Mouse (Mus musculus): ENCODE results near the gene Fbxo6. TPM values are rescaled to one million over a fixed set of nuclear protein-coding genes. Genes with fewer than 3 reads are reported as not detected.
A peak's percentile ranks its signal among the peaks of the same experiment; 100 is the strongest.

Gene Fbxo6
- polyA plus RNA-seq, 1 experiment from 2014 or later = 31.9 TPM

- H3K79me2 ChIP-seq (ENCODE audit: inconsistent target) = no peaks in the 10 kb centered on the region
- H3K4me3 ChIP-seq (ENCODE audit: inconsistent target) = no peak overlapping the region
- WGBS (ENCODE audit: missing documents) = 16% methylated on average over 15 of the region's 15 CpGs
- no peaks in the 10 kb centered on the region for H3K36me3 ChIP-seq (ENCODE audit: inconsistent target)
- H3K27ac ChIP-seq = no peak overlapping the region
Measured at GRCm38 (mm10) chr4:148169586-148169985, 17.6 kb upstream of the Fbxo6 start.

GRCm38 (mm10) chr4:148168287-148168686, 16.3 kb upstream of the Fbxo6 start:
- 17% methylated on average over 7 of the region's 7 CpGs for WGBS (ENCODE audit: missing documents)
- no peaks in the 10 kb centered on the region for H3K79me2 ChIP-seq (ENCODE audit: inconsistent target)
- no peaks in the 10 kb centered on the region for H3K36me3 ChIP-seq (ENCODE audit: inconsistent target)
- H3K4me3 ChIP-seq (ENCODE audit: inconsistent target) = no peak overlapping the region
- no peak overlapping the region for H3K27ac ChIP-seq

GRCm38 (mm10) chr4:148166986-148167385, 15.0 kb upstream of the Fbxo6 start:
- no peaks in the 10 kb centered on the region for H3K79me2 ChIP-seq (ENCODE audit: inconsistent target)
- WGBS (ENCODE audit: missing documents) = 17% methylated on average over 2 of the region's 4 CpGs
- no peak overlapping the region for H3K27ac ChIP-seq
- no peak overlapping the region for H3K4me3 ChIP-seq (ENCODE audit: inconsistent target)
- no peaks in the 10 kb centered on the region for H3K36me3 ChIP-seq (ENCODE audit: inconsistent target)

- WGBS (ENCODE audit: missing documents) = 24% methylated on average over 10 of the region's 10 CpGs
- no peak overlapping the region for H3K4me3 ChIP-seq (ENCODE audit: inconsistent target)
- no peak overlapping the region for H3K27ac ChIP-seq
- H3K79me2 ChIP-seq (ENCODE audit: inconsistent target) = no peaks in the 10 kb centered on the region
- no peaks in the 10 kb centered on the region for H3K36me3 ChIP-seq (ENCODE audit: inconsistent target)
Measured at GRCm38 (mm10) chr4:148166431-148166830, 14.5 kb upstream of the Fbxo6 start.

- H3K27ac ChIP-seq = no peak overlapping the region
- no peak overlapping the region for H3K4me3 ChIP-seq (ENCODE audit: inconsistent target)
- WGBS (ENCODE audit: missing documents) = 18% methylated on average over 17 of the region's 17 CpGs
- H3K79me2 ChIP-seq (ENCODE audit: inconsistent target) = no peaks in the 10 kb centered on the region
- no peaks in the 10 kb centered on the region for H3K36me3 ChIP-seq (ENCODE audit: inconsistent target)
Measured at GRCm38 (mm10) chr4:148165551-148165950, 13.6 kb upstream of the Fbxo6 start.

GRCm38 (mm10) chr4:148164461-148164860, 12.5 kb upstream of the Fbxo6 start:
- 4% methylated on average over 16 of the region's 16 CpGs for WGBS (ENCODE audit: missing documents)
- Histone ChIP-seq H3K27ac (no peak overlapping the region), H3K4me3 (ENCODE audit: inconsistent target) (no peak overlapping the region), H3K79me2 (ENCODE audit: inconsistent target) (no peaks in the 10 kb centered on the region), H3K36me3 (ENCODE audit: inconsistent target) (no peaks in the 10 kb centered on the region)

- H3K79me2 ChIP-seq (ENCODE audit: inconsistent target) = no peaks in the 10 kb centered on the region
- 2% methylated on average over 29 of the region's 29 CpGs for WGBS (ENCODE audit: missing documents)
- no peak overlapping the region for H3K4me3 ChIP-seq (ENCODE audit: inconsistent target)
- H3K36me3 ChIP-seq (ENCODE audit: inconsistent target) = no peaks in the 10 kb centered on the region
- no peak overlapping the region for H3K27ac ChIP-seq
Measured at GRCm38 (mm10) chr4:148164002-148164439, 12.1 kb upstream of the Fbxo6 start.

GRCm38 (mm10) chr4:148160436-148161390, 8.8 kb upstream of the Fbxo6 start, which contains the start of the genes Fbxo44 and Fbxo2:
TSS of gene Fbxo44 (minus strand) at chr4:148160482.
TSS of gene Fbxo2 (plus strand) at chr4:148160621.
- Histone ChIP-seq H3K27ac (no peak within 1 kb of the TSS), H3K4me3 (ENCODE audit: inconsistent target) (peak within 1 kb of the TSS; percentile 37)

GRCm38 (mm10) chr4:148159544-148160435, 7.8 kb upstream of the Fbxo6 start:
- Histone ChIP-seq H3K27ac (no peak overlapping the region), H3K36me3 (ENCODE audit: inconsistent target) (no peaks in the 10 kb centered on the region), H3K79me2 (ENCODE audit: inconsistent target) (no peaks in the 10 kb centered on the region), H3K4me3 (ENCODE audit: inconsistent target) (peak overlapping the region; percentile 37)
- WGBS (ENCODE audit: missing documents) = 2% methylated on average over 49 of the region's 55 CpGs

More at GRCm38 (mm10) chr4:148160436-148161390, 8.8 kb upstream of the Fbxo6 start, which contains the start of the genes Fbxo44 and Fbxo2:
- Histone ChIP-seq H3K36me3 (ENCODE audit: inconsistent target) (no peaks in the 10 kb centered on the region), H3K79me2 (ENCODE audit: inconsistent target) (no peaks in the 10 kb centered on the region)
- WGBS (ENCODE audit: missing documents) = 3% methylated on average over 32 of the region's 43 CpGs

- Histone ChIP-seq H3K79me2 (ENCODE audit: inconsistent target) (no peaks in the 10 kb centered on the region), H3K4me3 (ENCODE audit: inconsistent target) (peak overlapping the region; percentile 37; the same call in 1 of the 2 replicates), H3K27ac (no peak overlapping the region), H3K36me3 (ENCODE audit: inconsistent target) (no peaks in the 10 kb centered on the region)
- 74% methylated on average over 24 of the region's 27 CpGs for WGBS (ENCODE audit: missing documents)
Measured at GRCm38 (mm10) chr4:148158436-148159348, 6.8 kb upstream of the Fbxo6 start.

- WGBS (ENCODE audit: missing documents) = 70% methylated on average over 3 of the region's 3 CpGs
- H3K79me2 ChIP-seq (ENCODE audit: inconsistent target) = peaks cover 6% of the 10 kb centered on the region; the same call in 1 of the 2 replicates
- H3K27ac ChIP-seq = no peak overlapping the region
- no peaks in the 10 kb centered on the region for H3K36me3 ChIP-seq (ENCODE audit: inconsistent target)
- no peak overlapping the region for H3K4me3 ChIP-seq (ENCODE audit: inconsistent target)
Measured at GRCm38 (mm10) chr4:148154982-148155381, 3.0 kb upstream of the Fbxo6 start.

GRCm38 (mm10) chr4:148154006-148154405, 2.1 kb upstream of the Fbxo6 start:
- H3K79me2 ChIP-seq (ENCODE audit: inconsistent target) = peaks cover 6% of the 10 kb centered on the region; the same call in 1 of the 2 replicates
- no peak overlapping the region for H3K4me3 ChIP-seq (ENCODE audit: inconsistent target)
- H3K27ac ChIP-seq = no peak overlapping the region
- 93% methylated on average over 4 of the region's 4 CpGs for WGBS (ENCODE audit: missing documents)
- H3K36me3 ChIP-seq (ENCODE audit: inconsistent target) = peaks cover 6% of the 10 kb centered on the region; the same call in 1 of the 2 replicates

- H3K27ac ChIP-seq = no peak overlapping the region
- WGBS (ENCODE audit: missing documents) = 93% methylated on average over 5 of the region's 5 CpGs
- H3K79me2 ChIP-seq (ENCODE audit: inconsistent target) = peaks cover 6% of the 10 kb centered on the region; the same call in 1 of the 2 replicates
- peaks cover 19% of the 10 kb centered on the region for H3K36me3 ChIP-seq (ENCODE audit: inconsistent target)
- H3K4me3 ChIP-seq (ENCODE audit: inconsistent target) = no peak overlapping the region
Measured at GRCm38 (mm10) chr4:148152547-148152946, 607 bp upstream of the Fbxo6 start.
